In the genomic region with DNA sequence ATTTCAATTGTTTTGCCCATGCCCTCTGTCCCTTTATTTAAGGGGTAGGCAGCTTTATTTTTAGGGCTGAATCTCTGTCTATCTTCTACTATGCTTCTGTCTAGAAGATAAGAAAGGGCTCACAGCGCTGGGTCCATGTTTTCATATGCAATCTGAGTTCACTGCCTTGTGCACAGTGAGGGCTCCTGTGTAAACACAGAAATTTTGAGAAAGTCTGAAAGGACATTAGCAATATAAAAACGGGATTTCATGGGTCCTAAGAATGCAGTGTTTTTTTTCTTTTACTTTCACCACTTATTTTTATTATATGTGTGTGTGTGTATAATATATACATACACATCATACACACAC, we compare ENCODE assay signal across 10 mouse cellular contexts. TPM values are rescaled to one million over a fixed set of nuclear protein-coding genes. Genes with fewer than 3 reads are reported as not detected.
DNase-seq lines count a peak whose midpoint lies in the region; ATAC-seq lines count a peak whose summit lies in the region.
"Had no signal": no experiment of that assay in that cellular context is flagged by ENCODE, and none has a peak within 500 bp of the region (broad histone marks: within the 10 kb centered on the region; RNA-seq: fewer than 3 reads in every experiment).

No protein-coding gene starts in this region.

- H3K27me3 ChIP-seq in heart, embryonic 11.5 days (ENCODE audit: control insufficient read depth, insufficient read depth, low read length) = no peaks in the 10 kb centered on the region
- no peaks in the 10 kb centered on the region for H3K27me3 ChIP-seq in neural tube, embryonic 11.5 days (ENCODE audit: control insufficient read depth, insufficient read depth, low read length)
- H3K27me3 ChIP-seq in limb, embryonic 13.5 days = no peaks in the 10 kb centered on the region
- H3K27me3 ChIP-seq: liver, embryonic 15.5 days had no signal

- 46% methylated on average over 2 of the region's 2 CpGs for WGBS in heart, embryonic 11.5 days (ENCODE audit: insufficient replicate concordance)
- WGBS in neural tube, embryonic 11.5 days = 72% methylated on average over 2 of the region's 2 CpGs
- WGBS in limb, embryonic 13.5 days = 73% methylated on average over 2 of the region's 2 CpGs

- H3K4me1 ChIP-seq in heart, embryonic 11.5 days (ENCODE audit: control insufficient read depth, insufficient read depth, low read length) = no peaks in the 10 kb centered on the region; the same call in 1 of the 2 replicates
- peaks cover 7% of the 10 kb centered on the region; the same call in 1 of the 2 replicates for H3K4me1 ChIP-seq in neural tube, embryonic 11.5 days (ENCODE audit: control insufficient read depth, insufficient read depth, low read length)
- H3K4me1 ChIP-seq in limb, embryonic 13.5 days = peaks cover 15% of the 10 kb centered on the region
- H3K4me1 ChIP-seq: liver, embryonic 15.5 days had no signal

- no peak for DNase-seq in heart, adult 8-10 months (ENCODE audit: low spot score)
- DNase-seq in neural tube, embryonic 11.5 days (ENCODE audit: low spot score) = no peak
- no peak for DNase-seq in neural tube, embryonic 10.5 days (ENCODE audit: extremely low spot score, low spot score)
- DNase-seq in cerebellum, postnatal 4 days (ENCODE audit: low spot score in 2 of 2) = no peak
- no peak for DNase-seq in embryo, embryonic 11 days

- H3K4me2 ChIP-seq in heart, embryonic 11.5 days = no peak overlapping the region
- H3K4me2 ChIP-seq in neural tube, embryonic 11.5 days (ENCODE audit: low read depth) = no peak overlapping the region
- peak overlapping the region; percentile 42 for H3K4me2 ChIP-seq in limb, embryonic 13.5 days (replicated peaks)
- H3K4me2 ChIP-seq: liver, embryonic 15.5 days had no signal

- H3K36me3 ChIP-seq in heart, embryonic 11.5 days (ENCODE audit: control insufficient read depth, insufficient read depth, low read length) = no peaks in the 10 kb centered on the region
- H3K36me3 ChIP-seq in neural tube, embryonic 11.5 days (ENCODE audit: control insufficient read depth, insufficient read depth, low read length) = no peaks in the 10 kb centered on the region
- H3K36me3 ChIP-seq in limb, embryonic 13.5 days = no peaks in the 10 kb centered on the region
- H3K36me3 ChIP-seq: liver, embryonic 15.5 days had no signal

- peak overlapping the region; percentile 64 for H3K27ac ChIP-seq in heart, embryonic 11.5 days (ENCODE audit: low read depth, low read length)
- peak overlapping the region; percentile 39; the same call in 1 of the 2 replicates for H3K27ac ChIP-seq in neural tube, embryonic 11.5 days (ENCODE audit: low read depth, low read length)
- peak overlapping the region; percentile 88 for H3K27ac ChIP-seq in limb, embryonic 13.5 days
- H3K27ac ChIP-seq: liver, embryonic 15.5 days had no signal

- no peak overlapping the region; the same call in 1 of the 2 replicates for H3K9ac ChIP-seq in heart, embryonic 11.5 days (ENCODE audit: low read depth, low read length)
- no peak overlapping the region for H3K9ac ChIP-seq in neural tube, embryonic 11.5 days (ENCODE audit: low read length)
- no peak overlapping the region for H3K9ac ChIP-seq in limb, embryonic 13.5 days
- H3K9ac ChIP-seq: liver, embryonic 15.5 days had no signal

- H3K4me3 ChIP-seq in heart, embryonic 11.5 days (ENCODE audit: low read depth, low read length) = no peak overlapping the region
- H3K4me3 ChIP-seq in neural tube, embryonic 11.5 days (ENCODE audit: low read depth, low read length) = no peak overlapping the region
- H3K4me3 ChIP-seq in limb, embryonic 13.5 days = no peak overlapping the region
- H3K4me3 ChIP-seq: liver, embryonic 15.5 days had no signal

- no peak for ATAC-seq in heart, embryonic 11.5 days (replicated peaks; ENCODE audit: insufficient number of reproducible peaks, low FRiP score, low TSS enrichment)
- ATAC-seq in neural tube, embryonic 11.5 days (ENCODE audit: insufficient read depth, low FRiP score, low TSS enrichment) = no peak
- no peak for ATAC-seq in limb, embryonic 13.5 days (ENCODE audit: low FRiP score, low read depth)
- no peak for ATAC-seq in activated CD4-positive, CD25-positive, alpha-beta regulatory T cell, adult 4 months

- no peaks in the 10 kb centered on the region for H3K9me3 ChIP-seq in heart, embryonic 11.5 days (replicated peaks; ENCODE audit: control insufficient read depth, low read length)
- no peaks in the 10 kb centered on the region for H3K9me3 ChIP-seq in neural tube, embryonic 11.5 days (ENCODE audit: control insufficient read depth, low read length)
- H3K9me3 ChIP-seq in limb, embryonic 13.5 days = no peaks in the 10 kb centered on the region
- H3K9me3 ChIP-seq: liver, embryonic 15.5 days had no signal

RNA-seq across cellular contexts. Expression of a gene that starts 15.3 kb away (rescaled TPM):
- polyA plus RNA-seq in heart, embryonic 11.5 days (2014; fragmentation: Nextera tagmentation; extraction: Ambion mirVana) = 47.3 and 50.6 TPM in 2 replicates
- 10 to 100 TPM; 36.9 to 46.0 (median 43.0) TPM for total RNA-seq in heart, adult 8-10 months (2022)
- polyA plus RNA-seq in neural tube, embryonic 11.5 days (2014; fragmentation: Nextera tagmentation; extraction: Ambion mirVana) = 55.4 and 55.5 TPM in 2 replicates
- polyA plus RNA-seq in limb, embryonic 13.5 days (2015; fragmentation: Nextera tagmentation; extraction: Ambion mirVana) = 87.7 and 92.6 TPM in 2 replicates
- polyA plus RNA-seq in activated CD4-positive, CD25-positive, alpha-beta regulatory T cell, adult 4 months (2017; shearing (Covaris generic)) = 10 to 100 TPM; 15.8 to 18.6 TPM

RNA-seq across cellular contexts. Expression of a gene that starts 40.5 kb away (rescaled TPM):
- polyA plus RNA-seq in heart, embryonic 11.5 days (2014; fragmentation: Nextera tagmentation; extraction: Ambion mirVana) = not detected in 2 replicates
- total RNA-seq in heart, adult 8-10 months (2022) = under 1 TPM in 2 of 4 experiments, not detected in 2; 0.08 to 0.09 TPM
- polyA plus RNA-seq in neural tube, embryonic 11.5 days (2014; fragmentation: Nextera tagmentation; extraction: Ambion mirVana) = 0.19 TPM in 1 of 2 replicates, not detected in the other
- polyA plus RNA-seq in limb, embryonic 13.5 days (2015; fragmentation: Nextera tagmentation; extraction: Ambion mirVana) = 0.10 TPM in 1 of 2 replicates, not detected in the other
- not detected for polyA plus RNA-seq in activated CD4-positive, CD25-positive, alpha-beta regulatory T cell, adult 4 months (2017; shearing (Covaris generic))
- total RNA-seq: neutrophil, adult 5-6 weeks had no signal
- polyA plus RNA-seq: liver, embryonic 15.5 days had no signal

RNA-seq across cellular contexts. Expression of a gene that starts 41.3 kb away (rescaled TPM):
- 0.94 and 1.2 TPM in 2 replicates for polyA plus RNA-seq in heart, embryonic 11.5 days (2014; fragmentation: Nextera tagmentation; extraction: Ambion mirVana)
- not detected for total RNA-seq in heart, adult 8-10 months (2022)
- 2.0 and 2.6 TPM in 2 replicates for polyA plus RNA-seq in neural tube, embryonic 11.5 days (2014; fragmentation: Nextera tagmentation; extraction: Ambion mirVana)
- polyA plus RNA-seq in limb, embryonic 13.5 days (2015; fragmentation: Nextera tagmentation; extraction: Ambion mirVana) = 1.6 and 2.3 TPM in 2 replicates
- not detected for polyA plus RNA-seq in activated CD4-positive, CD25-positive, alpha-beta regulatory T cell, adult 4 months (2017; shearing (Covaris generic))
- total RNA-seq: neutrophil, adult 5-6 weeks had no signal
